Mouse (Mus musculus): ENCODE measurements around the gene She. TPM values are rescaled to one million over a fixed set of nuclear protein-coding genes. Genes with fewer than 3 reads are reported as not detected.

She gene
- polyA plus RNA-seq, 1 experiment: not detected

DNA sequence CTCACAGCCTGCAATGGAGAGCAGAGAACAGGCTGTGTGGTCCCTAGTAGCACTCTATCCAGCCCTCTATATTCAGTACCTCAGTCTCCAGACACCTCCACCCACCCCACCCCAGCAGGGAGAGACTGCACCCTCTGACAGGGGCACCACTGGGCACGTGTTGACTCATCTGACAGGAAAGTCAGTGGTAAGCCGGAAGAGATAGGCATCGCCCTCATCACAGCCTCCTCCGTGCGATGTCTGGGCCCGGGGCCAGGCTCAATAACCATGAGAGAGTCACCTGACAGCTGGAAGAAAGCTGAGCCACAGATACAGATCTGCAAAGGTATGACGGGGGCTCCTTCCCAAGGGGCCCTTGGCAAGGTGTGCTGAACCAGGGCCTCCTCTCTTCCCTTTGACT is 41.0 kb downstream of the She start:
- H3K36me3 ChIP-seq (ENCODE audit: control insufficient read depth): peaks cover 29% of the 10 kb centered on the region
- H3K9me3 ChIP-seq (ENCODE audit: control insufficient read depth, low read length): peaks cover 8% of the 10 kb centered on the region
- TF ChIP-seq TAL1 (IDR thresholded peaks at IDR 0.05; ENCODE audit: low read length) (no peak), GATA1 (IDR thresholded peaks at IDR 0.05; ENCODE audit: low read length) (no peak)
- H3K4me3 ChIP-seq (replicated peaks): peak overlapping the region; percentile 51
- peaks cover 81% of the 10 kb centered on the region for H3K4me1 ChIP-seq (ENCODE audit: control insufficient read depth)
- H3K27me3 ChIP-seq (ENCODE audit: control insufficient read depth): no peaks in the 10 kb centered on the region

DNA sequence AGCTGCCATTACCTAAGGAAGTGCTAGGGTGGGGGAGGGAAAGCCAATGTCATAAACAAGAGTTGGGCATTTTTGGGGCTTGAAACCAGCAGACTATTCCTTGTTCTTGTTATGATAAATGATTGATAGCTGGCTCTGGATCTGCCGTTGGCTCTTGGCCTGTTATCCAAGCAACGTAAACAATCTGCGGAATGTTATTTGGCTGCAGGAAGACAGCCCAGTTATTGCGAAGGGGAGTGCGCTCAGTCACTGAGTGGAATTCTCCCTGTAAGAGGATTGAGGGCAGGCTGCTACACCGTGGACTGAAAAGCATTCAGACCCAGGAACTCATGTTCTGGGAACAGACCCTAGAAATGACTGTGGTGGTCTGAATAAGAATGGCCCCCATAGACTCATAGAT is 41.5 kb downstream of the She start:
- peak overlapping the region; percentile 51 for H3K4me3 ChIP-seq (replicated peaks)
- H3K4me1 ChIP-seq (ENCODE audit: control insufficient read depth): peaks cover 83% of the 10 kb centered on the region
- TF ChIP-seq TAL1 (IDR thresholded peaks at IDR 0.05; ENCODE audit: low read length): no peak
- no peak for TF ChIP-seq GATA1 (IDR thresholded peaks at IDR 0.05; ENCODE audit: low read length)

DNA sequence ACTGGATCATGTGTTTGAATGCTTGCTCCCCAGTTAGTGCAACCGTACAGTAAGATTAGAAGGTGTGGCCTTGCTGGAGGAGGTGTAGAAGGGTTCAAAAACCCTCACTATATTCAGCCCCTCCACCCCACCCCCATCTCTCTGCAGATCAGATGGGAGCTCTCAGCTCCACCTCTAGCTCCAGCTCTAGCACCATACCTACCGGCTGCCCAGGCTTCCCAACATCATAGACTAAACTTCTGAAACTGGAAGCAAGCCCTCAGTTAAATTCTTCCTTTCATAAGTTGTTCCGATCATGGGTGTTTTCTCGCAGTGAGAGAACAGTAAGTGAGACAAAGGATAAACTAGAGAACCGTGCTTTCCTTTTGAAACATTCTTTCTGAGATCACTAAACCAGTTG is 42.9 kb downstream of the She start:
- Histone ChIP-seq H3K4me3 (replicated peaks) (peak overlapping the region; percentile 46), H3K36me3 (ENCODE audit: control insufficient read depth) (peaks cover 45% of the 10 kb centered on the region), H3K27me3 (ENCODE audit: control insufficient read depth) (no peaks in the 10 kb centered on the region), H3K4me1 (ENCODE audit: control insufficient read depth) (peaks cover 88% of the 10 kb centered on the region), H3K9me3 (ENCODE audit: control insufficient read depth, low read length) (peaks cover 8% of the 10 kb centered on the region)
- TF ChIP-seq GATA1 (IDR thresholded peaks at IDR 0.05; ENCODE audit: low read length) (no peak), TAL1 (IDR thresholded peaks at IDR 0.05; ENCODE audit: low read length) (no peak)

More for the DNA sequence above, 41.5 kb downstream of the She start:
- Histone ChIP-seq H3K36me3 (ENCODE audit: control insufficient read depth) (peaks cover 34% of the 10 kb centered on the region), H3K27me3 (ENCODE audit: control insufficient read depth) (no peaks in the 10 kb centered on the region), H3K9me3 (ENCODE audit: control insufficient read depth, low read length) (peaks cover 8% of the 10 kb centered on the region)

DNA sequence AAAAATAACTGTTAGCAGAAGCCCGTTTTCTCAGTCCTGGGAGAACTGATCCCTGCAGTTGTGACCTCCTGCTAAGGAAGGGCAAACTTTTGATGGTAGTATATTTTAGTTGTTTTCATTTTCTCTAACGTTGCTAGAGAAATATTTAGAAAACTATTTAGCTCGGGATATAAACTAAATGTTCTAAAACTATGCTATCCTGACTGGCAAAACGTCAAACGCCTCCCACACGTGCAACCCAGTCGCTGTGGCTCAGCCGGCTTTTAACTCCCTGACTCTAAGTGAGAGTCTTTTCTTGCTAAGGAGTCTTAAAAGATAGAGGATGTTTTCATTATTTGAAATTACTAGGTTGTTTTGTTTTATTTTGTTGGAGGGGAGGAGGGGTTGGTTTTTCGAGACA is 43.9 kb downstream of the She start:
- no peak for TF ChIP-seq TAL1 (IDR thresholded peaks at IDR 0.05; ENCODE audit: low read length)
- no peak for TF ChIP-seq GATA1 (IDR thresholded peaks at IDR 0.05; ENCODE audit: low read length)
- Histone ChIP-seq H3K4me1 (ENCODE audit: control insufficient read depth) (peaks cover 87% of the 10 kb centered on the region), H3K9me3 (ENCODE audit: control insufficient read depth, low read length) (peaks cover 8% of the 10 kb centered on the region), H3K36me3 (ENCODE audit: control insufficient read depth) (peaks cover 45% of the 10 kb centered on the region), H3K27me3 (ENCODE audit: control insufficient read depth) (no peaks in the 10 kb centered on the region), H3K4me3 (replicated peaks) (no peak overlapping the region)

DNA sequence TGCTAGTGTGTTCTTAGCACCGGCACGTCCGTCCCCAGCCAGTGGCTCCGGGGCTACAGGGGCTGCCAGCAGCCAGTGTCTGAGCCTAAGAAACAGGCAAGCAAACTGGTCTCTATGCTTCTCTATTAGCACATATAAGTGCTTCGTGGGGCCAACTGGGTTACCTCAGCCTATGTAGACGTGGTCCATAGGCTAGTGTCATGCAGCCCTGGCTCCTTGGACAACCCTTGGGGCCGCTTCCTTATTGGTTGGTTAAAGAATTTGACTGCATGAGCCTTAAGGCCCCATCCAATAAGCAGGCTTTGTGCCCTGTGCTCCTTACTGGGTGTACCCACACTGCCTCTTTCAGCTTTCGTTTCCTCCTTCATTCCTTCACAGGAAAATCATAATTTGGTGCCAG is 44.6 kb downstream of the She start:
- no peak for TF ChIP-seq GATA1 (IDR thresholded peaks at IDR 0.05; ENCODE audit: low read length)
- TF ChIP-seq TAL1 (IDR thresholded peaks at IDR 0.05; ENCODE audit: low read length): no peak
- Histone ChIP-seq H3K36me3 (ENCODE audit: control insufficient read depth) (peaks cover 48% of the 10 kb centered on the region), H3K4me3 (replicated peaks) (no peak overlapping the region), H3K9me3 (ENCODE audit: control insufficient read depth, low read length) (peaks cover 8% of the 10 kb centered on the region), H3K27me3 (ENCODE audit: control insufficient read depth) (no peaks in the 10 kb centered on the region), H3K4me1 (ENCODE audit: control insufficient read depth) (peaks cover 87% of the 10 kb centered on the region)

DNA sequence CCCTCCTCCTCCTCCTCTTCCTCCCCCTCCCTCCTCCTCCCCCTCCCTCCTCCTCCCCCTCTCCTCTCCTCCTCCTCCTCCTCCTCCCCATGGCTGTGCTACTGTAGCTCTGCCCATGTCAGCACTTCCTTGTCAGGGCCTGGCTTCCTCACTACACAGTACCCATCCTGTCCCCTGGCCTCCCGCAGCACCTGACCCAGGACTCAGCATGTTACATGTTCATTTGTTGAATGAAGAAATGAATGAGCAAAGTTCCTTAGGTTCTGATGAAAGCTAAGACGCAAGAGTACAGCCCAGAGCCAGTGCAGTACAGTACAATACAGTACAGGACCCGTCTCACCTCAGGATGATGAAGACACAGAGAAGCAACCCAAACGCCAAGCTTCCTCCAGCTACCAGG is 45.3 kb downstream of the She start:
- peaks cover 51% of the 10 kb centered on the region for H3K36me3 ChIP-seq (ENCODE audit: control insufficient read depth)
- TF ChIP-seq TAL1 (IDR thresholded peaks at IDR 0.05; ENCODE audit: low read length) (no peak), GATA1 (IDR thresholded peaks at IDR 0.05; ENCODE audit: low read length) (no peak)
- H3K9me3 ChIP-seq (ENCODE audit: control insufficient read depth, low read length): peaks cover 8% of the 10 kb centered on the region
- peaks cover 87% of the 10 kb centered on the region for H3K4me1 ChIP-seq (ENCODE audit: control insufficient read depth)
- no peaks in the 10 kb centered on the region for H3K27me3 ChIP-seq (ENCODE audit: control insufficient read depth)
- H3K4me3 ChIP-seq (replicated peaks): no peak overlapping the region

DNA sequence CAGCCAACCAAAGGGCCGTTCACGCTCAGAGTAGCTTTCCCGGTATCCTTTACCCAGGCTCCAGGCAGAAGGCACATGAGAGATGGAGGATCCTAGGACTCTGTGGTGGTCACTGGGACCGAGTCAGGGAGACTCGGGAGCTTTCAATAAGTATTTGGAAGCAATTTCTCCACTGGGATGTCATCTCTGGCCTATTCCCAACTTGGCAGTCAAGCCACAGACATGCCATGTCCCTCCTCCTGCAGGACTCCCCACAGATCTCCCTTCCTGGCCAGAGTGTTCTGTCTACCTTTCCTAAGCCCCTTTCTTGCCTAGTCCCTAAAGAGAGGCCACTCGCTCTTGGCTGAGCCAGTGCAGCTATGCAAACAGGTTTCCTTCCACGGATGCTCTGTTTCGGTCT is 46.0 kb downstream of the She start:
- Histone ChIP-seq H3K4me1 (ENCODE audit: control insufficient read depth) (peaks cover 82% of the 10 kb centered on the region), H3K4me3 (replicated peaks) (no peak overlapping the region), H3K9me3 (ENCODE audit: control insufficient read depth, low read length) (peaks cover 8% of the 10 kb centered on the region), H3K36me3 (ENCODE audit: control insufficient read depth) (peaks cover 51% of the 10 kb centered on the region), H3K27me3 (ENCODE audit: control insufficient read depth) (no peaks in the 10 kb centered on the region)
- no peak for TF ChIP-seq TAL1 (IDR thresholded peaks at IDR 0.05; ENCODE audit: low read length)
- TF ChIP-seq GATA1 (IDR thresholded peaks at IDR 0.05; ENCODE audit: low read length): no peak

DNA sequence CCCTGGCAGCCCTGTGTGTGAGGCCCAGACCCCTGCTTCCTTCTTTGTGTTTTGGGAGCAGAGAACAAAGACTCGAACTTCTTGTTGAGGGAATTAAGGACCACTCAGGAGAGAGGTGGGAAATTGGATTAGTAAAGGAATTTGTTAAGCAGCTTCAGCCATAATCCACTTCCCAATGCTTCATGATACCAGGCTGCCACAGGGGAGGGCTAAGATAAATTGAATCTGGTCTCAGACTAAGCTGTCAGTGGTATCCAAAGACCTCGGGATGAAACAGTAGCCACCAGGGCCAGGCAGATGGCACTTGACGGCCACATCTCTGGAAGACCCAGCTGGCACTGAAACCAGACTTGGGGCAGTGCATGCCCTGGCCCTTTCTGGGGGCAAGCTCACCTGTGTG is 47.3 kb downstream of the She start:
- no peak for TF ChIP-seq TAL1 (IDR thresholded peaks at IDR 0.05; ENCODE audit: low read length)
- H3K27me3 ChIP-seq (ENCODE audit: control insufficient read depth): no peaks in the 10 kb centered on the region
- H3K9me3 ChIP-seq (ENCODE audit: control insufficient read depth, low read length): no peaks in the 10 kb centered on the region
- H3K36me3 ChIP-seq (ENCODE audit: control insufficient read depth): peaks cover 40% of the 10 kb centered on the region
- H3K4me3 ChIP-seq (replicated peaks): no peak overlapping the region
- peaks cover 83% of the 10 kb centered on the region for H3K4me1 ChIP-seq (ENCODE audit: control insufficient read depth)

DNA sequence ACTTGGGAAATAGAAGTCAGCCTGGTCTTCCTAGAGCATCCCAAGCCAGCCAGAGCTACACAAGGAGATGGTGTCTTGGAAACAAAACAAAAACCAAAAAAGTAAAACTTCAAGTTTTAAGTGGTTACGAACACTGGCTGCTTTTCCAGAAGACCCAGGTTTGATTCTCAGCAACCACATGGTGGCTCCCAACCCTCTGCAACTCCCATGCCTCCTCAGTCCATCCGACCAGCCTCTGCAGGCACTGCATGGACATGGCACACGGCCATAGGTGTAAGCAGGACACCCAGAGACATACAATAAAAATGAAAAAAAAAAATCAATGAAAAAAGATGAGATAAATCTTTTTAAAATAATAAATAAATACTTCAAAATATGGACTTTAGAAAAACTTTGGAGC is 48.2 kb downstream of the She start:
- no peak overlapping the region for H3K4me3 ChIP-seq (replicated peaks)
- TF ChIP-seq GATA1 (IDR thresholded peaks at IDR 0.05; ENCODE audit: low read length): no peak
- no peak for TF ChIP-seq TAL1 (IDR thresholded peaks at IDR 0.05; ENCODE audit: low read length)
- no peaks in the 10 kb centered on the region for H3K27me3 ChIP-seq (ENCODE audit: control insufficient read depth)
- H3K36me3 ChIP-seq (ENCODE audit: control insufficient read depth): peaks cover 40% of the 10 kb centered on the region
- H3K4me1 ChIP-seq (ENCODE audit: control insufficient read depth): peaks cover 83% of the 10 kb centered on the region
- no peaks in the 10 kb centered on the region for H3K9me3 ChIP-seq (ENCODE audit: control insufficient read depth, low read length)

Data from erythroblast, embryonic 14.5 days (primary cell).